Mouse (Mus musculus) forebrain, postnatal 0 days (tissue): Measurements from ENCODE around the gene Fggy. TPM values are rescaled to one million over a fixed set of nuclear protein-coding genes. Genes with fewer than 3 reads are reported as not detected.
A peak's percentile ranks its signal among the peaks of the same experiment; 100 is the strongest.

Source experiments
- ATAC-seq: fragments of 200-750 bp; cut with Nextera tagmentation; 2 replicates; pipeline ENCODE4 v1.8.0; 2017; ENCODE audit warnings: mild to moderate bottlenecking, moderate library complexity
- DNase-seq: peaks from one replicate; pipeline ENCODE4 v3.0.0-alpha.2; 2015
- H3K27ac ChIP-seq: fragments of 300-500 bp; sonication (generic); 2 replicates; pipeline ENCODE4 v1.5.1; 2014; ENCODE audit warnings: low read depth, mild to moderate bottlenecking, antibody characterized with exemption, low read length, moderate library complexity, mixed read lengths
- H3K27me3 ChIP-seq: fragments of 300-500 bp; sonication (generic); 2 replicates; pipeline ENCODE4 v1.6.1; 2014; ENCODE audit warnings: mild to moderate bottlenecking, low read length, mixed read lengths; ENCODE audit not compliant: insufficient read depth
- H3K36me3 ChIP-seq: fragments of 300-500 bp; sonication (generic); 2 replicates; pipeline ENCODE4 v1.6.1; 2014; ENCODE audit warnings: mild to moderate bottlenecking, moderate library complexity; ENCODE audit not compliant: insufficient read depth
- H3K4me1 ChIP-seq: fragments of 300-500 bp; sonication (generic); 2 replicates; pipeline ENCODE4 v1.6.1; 2014; ENCODE audit warnings: antibody characterized with exemption; ENCODE audit not compliant: insufficient read depth
- H3K4me2 ChIP-seq: fragments of 300-500 bp; sonication (generic); 2 replicates; pipeline ENCODE4 v1.6.1; 2014; ENCODE audit warnings: low read depth, mild to moderate bottlenecking, moderate library complexity
- H3K4me3 ChIP-seq: fragments of 300-500 bp; sonication (generic); 2 replicates; pipeline ENCODE4 v1.5.1; 2014; ENCODE audit warnings: low read depth, low read length, mixed read lengths
- H3K9ac ChIP-seq: fragments of 300-500 bp; sonication (generic); 2 replicates; pipeline ENCODE4 v1.6.1; 2014; ENCODE audit warnings: mild to moderate bottlenecking
- H3K9me3 ChIP-seq: fragments of 300-500 bp; sonication (generic); 2 replicates; pipeline ENCODE4 v1.6.1; 2016; ENCODE audit warnings: low read length
- CTCF ChIP-seq: sonication (generic); IDR thresholded peaks from 2 replicates; pipeline ENCODE4 v1.5.1; 2016; ENCODE audit warnings: antibody characterized with exemption, control low read depth, low read depth
- WGBS: fragments of 180-500 bp; shearing (Covaris S2); extraction: QIAGEN DNeasy Blood & Tissue Kit; methylation state at CpG from one replicate; pipeline ENCODE4 v1.1.7; 2014; 5-methylcytosine and 5-hydroxymethylcytosine counted together
- polyA plus RNA-seq: library from polyadenylated mRNA; unstranded; fragments of >200 nt; fragmentation: Nextera tagmentation; extraction: Ambion mirVana; gene quantifications from 2 replicates; pipeline ENCODE4 v1.2.1, GENCODE M21; 2015
- total RNA-seq: library from RNA; depleted of rRNA; stranded (reverse); fragments of >200 nt; gene quantifications from 2 replicates; pipeline ENCODE4 v1.2.3, GENCODE M21; 2014

Gene Fggy
- total and polyA plus RNA-seq, 2 experiments from 2014 or later, result 4.8 to 4.9 TPM

DNA sequence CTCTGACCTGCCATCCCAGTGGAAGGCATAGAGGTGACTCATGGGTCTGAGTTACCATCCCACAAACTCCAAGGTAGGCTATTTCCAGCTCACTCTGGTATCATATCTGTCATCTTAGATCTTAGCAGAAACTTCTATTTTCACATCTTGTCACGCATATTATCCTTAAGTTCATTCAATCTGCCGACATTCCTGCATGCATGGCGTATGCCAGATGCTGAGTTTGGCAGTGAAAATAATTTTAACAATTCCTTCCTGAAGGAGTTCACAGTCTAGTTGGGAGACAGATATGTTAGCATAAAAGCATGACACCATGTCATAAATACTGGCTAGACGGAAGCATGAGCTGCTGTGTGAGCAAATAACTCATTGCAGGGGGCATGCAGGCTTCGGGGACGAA, 360.4 kb downstream of the Fggy start:
- H3K36me3 ChIP-seq, result no peaks in the 10 kb centered on the region
- H3K4me3 ChIP-seq, result no peak overlapping the region
- no peak for TF ChIP-seq CTCF
- no peaks in the 10 kb centered on the region for H3K9me3 ChIP-seq
- peak; percentile 61 for DNase-seq
- no peak overlapping the region for H3K4me2 ChIP-seq
- H3K9ac ChIP-seq, result no peak overlapping the region
- H3K27me3 ChIP-seq, result no peaks in the 10 kb centered on the region
- WGBS, result 64% methylated on average over 6 of the region's 6 CpGs
- peak; percentile 83 for ATAC-seq
- H3K4me1 ChIP-seq, result peaks cover 9% of the 10 kb centered on the region; the same call in 1 of the 2 replicates
- H3K27ac ChIP-seq, result no peak overlapping the region

- H3K9ac ChIP-seq, result no peak overlapping the region
- no peak overlapping the region for H3K4me3 ChIP-seq
- no peaks in the 10 kb centered on the region for H3K36me3 ChIP-seq
- no peak for DNase-seq
- no peak overlapping the region for H3K4me2 ChIP-seq
- no peaks in the 10 kb centered on the region for H3K9me3 ChIP-seq
- H3K27me3 ChIP-seq, result no peaks in the 10 kb centered on the region
- ATAC-seq, result no peak
- WGBS, result 92% methylated on average over 4 of the region's 4 CpGs
- H3K4me1 ChIP-seq, result peaks cover 9% of the 10 kb centered on the region; the same call in 1 of the 2 replicates
- TF ChIP-seq CTCF, result no peak
- H3K27ac ChIP-seq, result no peak overlapping the region
Measured at GRCm38 (mm10) chr4:95920448-95920847, 363.1 kb downstream of the Fggy start.

- H3K36me3 ChIP-seq, result no peaks in the 10 kb centered on the region
- 0 out of 2 replicates have a peak overlapping the region, but pooled peaks have one; percentile 8 for H3K4me2 ChIP-seq
- peak; percentile 90 for DNase-seq
- H3K4me1 ChIP-seq, result no peaks in the 10 kb centered on the region
- H3K9me3 ChIP-seq, result no peaks in the 10 kb centered on the region
- H3K4me3 ChIP-seq, result no peak overlapping the region
- 9% methylated on average over 7 of the region's 7 CpGs for WGBS
- no peak overlapping the region for H3K27ac ChIP-seq
- no peak overlapping the region for H3K9ac ChIP-seq
- no peaks in the 10 kb centered on the region for H3K27me3 ChIP-seq
- peak; percentile 93 for TF ChIP-seq CTCF
- peak; percentile 82 for ATAC-seq
Measured at GRCm38 (mm10) chr4:95924210-95925184, 367.2 kb downstream of the Fggy start.

GRCm38 (mm10) chr4:95928846-95929245, 371.5 kb downstream of the Fggy start:
- WGBS, result 89% methylated on average over 1 of the region's 1 CpGs
- ATAC-seq (no peak), DNase-seq (no peak)
- no peak for TF ChIP-seq CTCF
- no peak overlapping the region for H3K9ac ChIP-seq
- no peaks in the 10 kb centered on the region for H3K9me3 ChIP-seq
- no peaks in the 10 kb centered on the region for H3K4me1 ChIP-seq
- no peak overlapping the region for H3K4me3 ChIP-seq
- H3K4me2 ChIP-seq, result no peak overlapping the region
- no peak overlapping the region for H3K27ac ChIP-seq
- no peaks in the 10 kb centered on the region for H3K27me3 ChIP-seq
- H3K36me3 ChIP-seq, result no peaks in the 10 kb centered on the region

- TF ChIP-seq CTCF, result no peak
- H3K4me1 ChIP-seq, result no peaks in the 10 kb centered on the region
- H3K9ac ChIP-seq, result no peak overlapping the region
- DNase-seq (no peak), ATAC-seq (peak; percentile 36; the same call in 1 of the 2 replicates)
- H3K27me3 ChIP-seq, result no peaks in the 10 kb centered on the region
- H3K9me3 ChIP-seq, result no peaks in the 10 kb centered on the region
- WGBS, result 32% methylated on average over 1 of the region's 1 CpGs
- no peaks in the 10 kb centered on the region for H3K36me3 ChIP-seq
- no peak overlapping the region for H3K4me3 ChIP-seq
- H3K27ac ChIP-seq, result no peak overlapping the region
- no peak overlapping the region for H3K4me2 ChIP-seq
Measured at GRCm38 (mm10) chr4:95929936-95930335, 372.6 kb downstream of the Fggy start.

- H3K4me3 ChIP-seq, result no peak overlapping the region
- no peak overlapping the region for H3K27ac ChIP-seq
- DNase-seq, result no peak
- no peaks in the 10 kb centered on the region for H3K4me1 ChIP-seq
- TF ChIP-seq CTCF, result no peak
- no peak for ATAC-seq
- no peaks in the 10 kb centered on the region for H3K9me3 ChIP-seq
- WGBS, result 64% methylated on average over 2 of the region's 2 CpGs
- H3K27me3 ChIP-seq, result no peaks in the 10 kb centered on the region
- H3K4me2 ChIP-seq, result no peak overlapping the region
- no peaks in the 10 kb centered on the region for H3K36me3 ChIP-seq
- H3K9ac ChIP-seq, result no peak overlapping the region
Measured at GRCm38 (mm10) chr4:95931331-95931730, 374.0 kb downstream of the Fggy start.

DNA sequence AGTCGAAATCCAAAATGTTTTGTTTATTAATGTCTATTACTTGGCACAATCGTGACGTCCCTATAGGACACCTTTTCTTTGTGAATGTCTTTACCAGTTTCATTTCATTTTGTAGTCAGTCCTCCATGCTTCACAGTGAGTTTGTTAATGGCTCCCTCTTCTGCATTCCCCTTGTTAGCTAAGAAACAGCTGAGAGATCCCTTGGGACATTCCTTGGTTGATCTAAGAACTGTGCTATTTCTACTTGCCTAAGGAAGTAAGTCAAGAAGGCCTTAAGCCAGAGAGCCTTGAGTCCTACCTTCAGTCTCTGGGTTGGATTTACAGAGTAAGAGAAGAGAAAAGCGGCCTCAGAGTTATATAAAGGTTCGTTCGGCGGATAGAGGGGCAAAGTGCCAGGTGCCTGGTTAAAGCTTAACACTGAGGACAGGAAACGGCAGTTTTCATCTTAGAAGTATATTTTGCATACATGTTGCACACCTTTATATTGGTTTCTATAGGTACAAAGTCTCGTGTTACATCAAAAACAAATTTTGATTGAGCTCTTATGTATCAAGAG, 376.6 kb downstream of the Fggy start:
- Histone ChIP-seq H3K9ac (no peak overlapping the region), H3K36me3 (no peaks in the 10 kb centered on the region), H3K27me3 (no peaks in the 10 kb centered on the region), H3K4me1 (no peaks in the 10 kb centered on the region), H3K4me2 (no peak overlapping the region), H3K9me3 (no peaks in the 10 kb centered on the region), H3K27ac (no peak overlapping the region), H3K4me3 (no peak overlapping the region)
- ATAC-seq (no peak), DNase-seq (no peak)
- TF ChIP-seq CTCF, result no peak
- WGBS, result 78% methylated on average over 9 of the region's 9 CpGs
